Mouse (Mus musculus) cerebellum, postnatal 36 days (tissue): ENCODE data around the gene Abcf2.

Source experiments
- DNase-seq, 2 experiments: peaks; one replicate each; pipeline ENCODE4 v3.0.0; 2021 to 2022; ENCODE audit warnings: mixed read lengths in 2 of 2

The Abcf2 gene

DNA sequence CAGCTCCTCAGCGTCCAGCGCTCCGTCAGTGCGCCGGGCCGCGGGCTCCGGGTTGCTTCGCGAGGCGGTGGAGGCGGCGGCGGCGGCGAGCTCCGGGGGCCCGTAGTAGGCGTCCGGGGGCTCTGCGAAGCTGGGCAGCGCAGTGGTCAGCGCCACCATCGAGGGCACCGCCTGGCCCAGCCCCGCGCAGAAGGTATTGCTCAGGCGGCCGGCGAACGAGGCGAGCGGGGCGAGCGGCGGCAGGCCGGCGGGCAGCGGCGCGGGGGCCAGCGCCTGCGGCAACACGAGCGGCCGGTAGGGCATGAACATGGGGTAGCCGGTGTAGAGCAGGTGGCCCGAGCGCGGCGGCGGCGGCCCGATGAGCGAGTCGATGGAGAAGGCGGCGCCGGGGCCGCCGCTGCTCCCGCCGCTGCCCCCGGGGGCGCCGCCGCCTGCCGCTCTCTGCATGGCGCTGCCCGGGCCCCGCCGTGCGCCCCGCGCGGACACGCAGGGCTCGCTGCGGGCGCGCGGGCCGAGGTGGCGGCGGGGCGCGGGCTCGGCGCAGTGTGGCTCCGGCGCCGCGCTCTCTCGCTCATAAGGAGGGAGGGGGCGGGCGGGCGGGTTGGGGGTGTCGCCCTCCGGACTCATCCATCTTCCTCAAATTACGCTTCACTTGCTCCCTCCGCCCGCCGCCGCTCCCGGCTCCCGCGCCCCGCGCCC is 50.9 kb downstream of the Abcf2 start:
- no peak for DNase-seq

- DNase-seq = no peak
Measured at GRCm38 (mm10) chr5:24525360-24526189, 51.7 kb downstream of the Abcf2 start.

DNA sequence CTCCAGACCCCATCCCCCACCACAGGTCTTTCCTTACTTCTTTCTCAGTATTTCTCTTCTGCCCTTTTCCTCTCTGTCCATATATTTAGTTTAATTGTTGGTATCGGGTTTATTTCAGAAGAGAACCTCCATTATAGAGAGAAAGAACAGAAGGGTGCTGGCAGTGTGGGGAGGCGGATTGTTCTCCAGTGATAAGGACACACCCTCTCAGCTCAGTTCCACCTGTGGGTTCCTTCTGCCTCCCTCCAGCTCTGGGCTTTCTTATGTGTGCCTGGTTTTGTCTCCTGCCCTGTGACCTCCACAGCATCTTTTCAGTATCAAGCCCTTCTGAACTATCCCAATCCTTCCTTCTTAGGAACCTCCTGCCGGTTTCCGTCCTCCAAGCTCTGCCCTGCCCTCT is 52.7 kb downstream of the Abcf2 start:
- no peak for DNase-seq

DNA sequence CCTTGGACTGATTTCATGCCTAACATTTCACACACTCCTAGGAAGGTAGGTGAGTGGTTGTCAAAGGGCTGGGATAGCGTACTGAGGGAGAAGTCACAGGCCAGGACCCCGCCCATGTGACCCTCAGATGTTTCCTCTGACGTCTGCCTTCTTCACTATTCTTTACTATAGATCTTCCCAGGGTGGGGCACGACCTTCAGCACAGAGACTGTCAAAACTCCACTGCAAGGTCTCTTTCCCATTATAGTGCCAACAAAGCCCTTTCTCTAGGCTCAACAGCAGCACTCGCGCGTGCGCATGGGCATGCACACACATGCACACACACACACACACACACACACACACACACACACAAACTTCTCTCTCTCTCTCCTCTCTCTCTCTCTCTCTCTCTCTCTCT is 53.5 kb downstream of the Abcf2 start:
- DNase-seq = no peak

DNA sequence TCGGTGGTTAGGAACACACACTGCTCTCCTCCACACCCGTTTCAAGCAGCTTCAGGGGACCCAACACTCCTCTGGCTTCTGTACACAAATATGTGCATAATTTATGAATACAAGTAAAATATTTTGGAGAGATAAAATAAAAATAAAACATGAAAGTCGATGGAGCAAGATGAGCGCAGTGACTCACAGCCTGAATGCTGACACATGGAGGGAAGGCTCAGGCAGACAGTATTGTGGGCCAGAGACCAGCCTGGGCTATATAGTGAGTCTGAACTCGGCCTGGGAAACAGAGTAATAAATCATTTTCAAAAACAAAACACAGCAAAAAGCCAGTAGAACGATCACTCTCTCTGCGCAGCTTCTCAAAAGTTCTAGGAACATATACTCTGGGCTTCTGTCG is 55.9 kb downstream of the Abcf2 start:
- no peak for DNase-seq
